Mouse (Mus musculus) forebrain, embryonic 11.5 days (tissue): ENCODE measurements at regions not wholly inside any gene's neighbourhood (a gene's known extent, or its start where the extent isn't known, plus 50 kb on each side); places are given as distances from the start of the nearest gene placed in this dataset.
A peak's percentile ranks its signal among the peaks of the same experiment; 100 is the strongest.

Source experiments
- ATAC-seq: fragments of 200-750 bp; cut with Nextera tagmentation; replicated peaks from 2 replicates; pipeline ENCODE4 v1.8.0; 2017; ENCODE audit warnings: moderate TSS enrichment; ENCODE audit not compliant: low FRiP score
- DNase-seq: peaks from one replicate; pipeline ENCODE4 v3.0.0-alpha.2; 2017; ENCODE audit warnings: low spot score
- H3K27ac ChIP-seq: fragments of 300-500 bp; sonication (generic); 2 replicates; pipeline ENCODE4 v1.5.1; 2014; ENCODE audit warnings: low read depth, low read length
- H3K27me3 ChIP-seq: fragments of 300-500 bp; sonication (generic); 2 replicates; pipeline ENCODE4 v1.6.1; 2014; ENCODE audit warnings: mild to moderate bottlenecking, low read length, mixed read lengths; ENCODE audit not compliant: control insufficient read depth, insufficient read depth
- H3K36me3 ChIP-seq: fragments of 300-500 bp; sonication (generic); 2 replicates; pipeline ENCODE4 v1.6.1; 2014; ENCODE audit warnings: mild to moderate bottlenecking, low read length, moderate library complexity, mixed read lengths; ENCODE audit not compliant: control insufficient read depth, insufficient read depth
- H3K4me1 ChIP-seq: fragments of 300-500 bp; sonication (generic); replicated peaks from 2 replicates; pipeline ENCODE4 v1.6.1; 2014; ENCODE audit warnings: low read length, mixed read lengths; ENCODE audit not compliant: control insufficient read depth, insufficient read depth
- H3K4me2 ChIP-seq: fragments of 300-500 bp; sonication (generic); 2 replicates; pipeline ENCODE4 v1.6.1; 2014; ENCODE audit warnings: low read depth, mild to moderate bottlenecking, low read length, moderate library complexity, mixed read lengths; ENCODE audit not compliant: severe bottlenecking
- H3K4me3 ChIP-seq: fragments of 300-500 bp; sonication (generic); 2 replicates; pipeline ENCODE4 v1.5.1; 2014; ENCODE audit warnings: low read depth, low read length
- H3K9ac ChIP-seq: fragments of 300-500 bp; sonication (generic); 2 replicates; pipeline ENCODE4 v1.6.1; 2014; ENCODE audit warnings: low read length
- H3K9me3 ChIP-seq: fragments of 300-500 bp; sonication (generic); 2 replicates; pipeline ENCODE4 v1.6.1; 2016; ENCODE audit warnings: low read length, mixed read lengths; ENCODE audit not compliant: control insufficient read depth
- WGBS: fragments of 180-500 bp; shearing (Covaris S2); extraction: QIAGEN DNeasy Blood & Tissue Kit; methylation state at CpG from one replicate; pipeline ENCODE4 v1.1.7; 2014; 5-methylcytosine and 5-hydroxymethylcytosine counted together

GRCm38 (mm10) chr8:26262536-26262935 is 143.2 kb downstream of the Gm45692 start:
- WGBS: 95% methylated on average over 10 of the region's 10 CpGs
- peaks cover 11% of the 10 kb centered on the region for H3K4me1 ChIP-seq
- no peak overlapping the region for H3K4me2 ChIP-seq
- H3K9me3 ChIP-seq: no peaks in the 10 kb centered on the region
- no peaks in the 10 kb centered on the region for H3K36me3 ChIP-seq
- H3K27ac ChIP-seq: no peak overlapping the region
- DNase-seq (no peak), ATAC-seq (no peak)
- no peaks in the 10 kb centered on the region for H3K27me3 ChIP-seq
- no peak overlapping the region for H3K9ac ChIP-seq
- H3K4me3 ChIP-seq: no peak overlapping the region

GRCm38 (mm10) chr8:26264869-26265321 is 145.6 kb downstream of the Gm45692 start:
- H3K4me1 ChIP-seq: peaks cover 23% of the 10 kb centered on the region
- H3K4me3 ChIP-seq: no peak overlapping the region
- WGBS: 6% methylated on average over 11 of the region's 11 CpGs
- ATAC-seq (peak; percentile 87), DNase-seq (peak; percentile 79)
- H3K36me3 ChIP-seq: no peaks in the 10 kb centered on the region
- H3K9ac ChIP-seq: no peak overlapping the region
- no peaks in the 10 kb centered on the region for H3K9me3 ChIP-seq
- H3K4me2 ChIP-seq: no peak overlapping the region; the same call in 1 of the 2 replicates
- H3K27me3 ChIP-seq: no peaks in the 10 kb centered on the region
- H3K27ac ChIP-seq: peak overlapping the region; percentile 77

GRCm38 (mm10) chr8:26265366-26265765 is 146.0 kb downstream of the Gm45692 start:
- H3K4me3 ChIP-seq: no peak overlapping the region
- no peak overlapping the region; the same call in 1 of the 2 replicates for H3K9ac ChIP-seq
- peak overlapping the region; percentile 5; the same call in 1 of the 2 replicates for H3K4me2 ChIP-seq
- DNase-seq (peak; percentile 70), ATAC-seq (peak; percentile 34; the same call in 1 of the 2 replicates)
- no peaks in the 10 kb centered on the region for H3K9me3 ChIP-seq
- WGBS: 7% methylated on average over 8 of the region's 8 CpGs
- no peaks in the 10 kb centered on the region for H3K36me3 ChIP-seq
- no peaks in the 10 kb centered on the region for H3K27me3 ChIP-seq
- peaks cover 23% of the 10 kb centered on the region for H3K4me1 ChIP-seq
- H3K27ac ChIP-seq: peak overlapping the region; percentile 77

GRCm38 (mm10) chr8:26266384-26266783 is 147.1 kb downstream of the Gm45692 start:
- Histone ChIP-seq H3K4me2 (no peak overlapping the region), H3K9me3 (no peaks in the 10 kb centered on the region), H3K4me3 (no peak overlapping the region), H3K9ac (no peak overlapping the region), H3K36me3 (no peaks in the 10 kb centered on the region), H3K27me3 (no peaks in the 10 kb centered on the region), H3K4me1 (peaks cover 23% of the 10 kb centered on the region), H3K27ac (peak overlapping the region; percentile 77; the same call in 1 of the 2 replicates)
- no peak for DNase-seq
- no peak for ATAC-seq
- 39% methylated on average over 4 of the region's 4 CpGs for WGBS

GRCm38 (mm10) chr8:26267569-26267968 is 148.2 kb downstream of the Gm45692 start:
- WGBS: 57% methylated on average over 4 of the region's 4 CpGs
- peaks cover 23% of the 10 kb centered on the region for H3K4me1 ChIP-seq
- H3K4me2 ChIP-seq: no peak overlapping the region
- no peak overlapping the region for H3K9ac ChIP-seq
- no peak overlapping the region for H3K27ac ChIP-seq
- DNase-seq: no peak
- H3K4me3 ChIP-seq: no peak overlapping the region
- no peaks in the 10 kb centered on the region for H3K9me3 ChIP-seq
- no peaks in the 10 kb centered on the region for H3K36me3 ChIP-seq
- no peaks in the 10 kb centered on the region for H3K27me3 ChIP-seq
- no peak for ATAC-seq

GRCm38 (mm10) chr8:26268751-26269415 is 149.5 kb downstream of the Gm45692 start:
- Histone ChIP-seq H3K9me3 (no peaks in the 10 kb centered on the region), H3K4me3 (no peak overlapping the region), H3K9ac (no peak overlapping the region), H3K4me2 (no peak overlapping the region), H3K36me3 (no peaks in the 10 kb centered on the region), H3K4me1 (peaks cover 23% of the 10 kb centered on the region), H3K27me3 (no peaks in the 10 kb centered on the region), H3K27ac (0 out of 2 replicates have a peak overlapping the region, but pooled peaks have one; percentile 28)
- DNase-seq (no peak), ATAC-seq (no peak)
- 47% methylated on average over 17 of the region's 17 CpGs for WGBS

GRCm38 (mm10) chr8:26272110-26272509 is 152.8 kb downstream of the Gm45692 start:
- Histone ChIP-seq H3K36me3 (no peaks in the 10 kb centered on the region), H3K27me3 (no peaks in the 10 kb centered on the region), H3K4me1 (peaks cover 12% of the 10 kb centered on the region), H3K9ac (no peak overlapping the region), H3K9me3 (no peaks in the 10 kb centered on the region), H3K27ac (no peak overlapping the region), H3K4me2 (no peak overlapping the region), H3K4me3 (no peak overlapping the region)
- DNase-seq: no peak
- 34% methylated on average over 4 of the region's 4 CpGs for WGBS
- no peak for ATAC-seq

- no peaks in the 10 kb centered on the region for H3K36me3 ChIP-seq
- H3K9ac ChIP-seq: no peak overlapping the region
- no peak overlapping the region for H3K4me3 ChIP-seq
- no peaks in the 10 kb centered on the region for H3K27me3 ChIP-seq
- no peaks in the 10 kb centered on the region for H3K9me3 ChIP-seq
- peak overlapping the region; percentile 16; the same call in 1 of the 2 replicates for H3K4me2 ChIP-seq
- peak; percentile 53 for ATAC-seq
- no peak for DNase-seq
- no peak overlapping the region for H3K27ac ChIP-seq
- H3K4me1 ChIP-seq: peaks cover 12% of the 10 kb centered on the region
- WGBS: 34% methylated on average over 21 of the region's 21 CpGs
Observed at GRCm38 (mm10) chr8:26272675-26273414, 153.5 kb downstream of the Gm45692 start.
